Comparison of ENCODE assay signal across 8 mouse cellular contexts in the genomic region with DNA sequence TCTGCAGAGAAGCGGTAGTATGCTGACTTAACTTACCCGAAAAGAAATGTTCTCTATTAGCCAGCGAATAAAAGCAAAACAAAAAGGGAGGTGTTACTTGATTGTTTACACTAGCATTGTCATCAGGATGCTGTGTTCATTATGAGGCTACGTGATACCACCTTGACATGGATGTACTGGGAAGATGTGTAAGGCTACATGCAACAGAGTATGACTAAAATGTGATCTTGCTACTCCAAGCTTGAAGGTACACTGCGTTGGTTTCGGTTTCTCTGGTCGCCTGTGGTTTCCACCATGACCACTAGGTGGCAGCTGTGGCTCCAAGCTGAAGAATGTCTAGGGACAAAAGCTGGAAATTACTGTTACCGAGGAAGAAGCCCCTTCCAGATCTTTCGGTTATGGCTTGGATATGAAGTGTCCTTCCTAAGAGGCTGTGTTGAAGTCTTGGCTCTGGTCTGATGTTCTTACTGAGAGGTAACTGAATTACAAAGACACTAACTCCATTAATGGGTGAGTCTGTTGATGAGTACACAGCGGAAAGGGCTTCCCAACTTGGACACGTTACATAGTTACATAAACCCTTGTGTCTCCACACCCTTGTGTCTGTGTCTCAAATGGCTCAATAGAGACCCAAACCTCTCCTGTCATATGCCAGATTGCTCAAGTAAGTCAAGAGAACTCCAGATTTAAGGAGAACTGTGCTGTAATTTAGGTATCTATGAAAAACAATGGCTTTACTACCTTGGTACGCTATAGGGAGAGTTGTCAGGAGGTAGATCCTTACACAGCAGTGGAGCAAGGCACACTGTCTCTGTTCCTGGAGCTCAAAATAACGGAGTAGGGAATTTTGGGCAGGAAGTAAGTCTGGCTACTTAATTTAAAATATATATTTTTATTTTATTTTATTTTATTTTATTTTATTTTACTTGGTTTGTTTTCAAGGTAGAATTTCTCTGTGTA.
DNase-seq lines count a peak whose midpoint lies in the region; ATAC-seq and TF ChIP-seq lines count a peak whose summit lies in the region.
"Not testable (repeated sequence)": the region's sequence is repeated elsewhere in the genome, so short reads cannot be mapped to it uniquely, and the experiment has no call there.

No protein-coding gene starts in this region.

- not testable (repeated sequence) for H3K9me3 ChIP-seq in intestine, embryonic 14.5 days (ENCODE audit: control insufficient read depth, low read length)

- H3K36me3 ChIP-seq in intestine, embryonic 14.5 days (ENCODE audit: control insufficient read depth, insufficient read depth, low read length): not testable (repeated sequence)

- not testable (repeated sequence) for H3K9ac ChIP-seq in intestine, embryonic 14.5 days (ENCODE audit: low read length)

- TF ChIP-seq CTCF in left cerebral cortex, adult 2 months (IDR thresholded peaks at IDR 0.05): peak; percentile 56

- H3K27ac ChIP-seq in intestine, embryonic 14.5 days (ENCODE audit: low read depth); left cerebral cortex, adult 2 months: not testable (repeated sequence)

- not testable (repeated sequence) for H3K4me1 ChIP-seq in intestine, embryonic 14.5 days (replicated peaks; ENCODE audit: control insufficient read depth, insufficient read depth, low read length)

- H3K4me3 ChIP-seq in intestine, embryonic 14.5 days (ENCODE audit: low read depth, low read length): not testable (repeated sequence)
- H3K4me3 ChIP-seq in left cerebral cortex, adult 2 months: peak overlapping the region; percentile 35

- H3K27me3 ChIP-seq in intestine, embryonic 14.5 days (replicated peaks; ENCODE audit: control insufficient read depth, insufficient read depth, low read length): not testable (repeated sequence)

- 63% methylated on average over 11 of the region's 13 CpGs for WGBS in intestine, embryonic 14.5 days

- peak overlapping the region; percentile 30; the same call in 1 of the 2 replicates for H3K4me2 ChIP-seq in intestine, embryonic 14.5 days (ENCODE audit: low read length)

- ATAC-seq in granulocyte monocyte progenitor cell, adult 5-6 weeks (replicated peaks; ENCODE audit: poor library complexity, severe bottlenecking): peak; percentile 100
- ATAC-seq in intestine, embryonic 14.5 days (replicated peaks; ENCODE audit: low FRiP score, low TSS enrichment, low read depth): peak; percentile 71

- peak; percentile 64 for DNase-seq in 3T3-L1 (ENCODE audit: low read depth, low spot score)
- DNase-seq in adrenal gland, postnatal 10 days: peak; percentile 19
- peak; percentile 4 for DNase-seq in embryo, embryonic 9.5 days (ENCODE audit: extremely low spot score)
- DNase-seq in intestine, embryonic 14.5 days (ENCODE audit: low spot score): peak; percentile 52
- DNase-seq in left cerebral cortex, adult 2 months (ENCODE audit: extremely low spot score in 1 of 2, low spot score in 2 of 2): peak; percentile 17 to 19
- peak; percentile 67 for DNase-seq in lung, postnatal 36 days
- DNase-seq in ovary, postnatal 36 days (ENCODE audit: low spot score): peak; percentile 8

- intact Hi-C loops in left cerebral cortex, adult 2 months (cut with DNase I): loop anchor here (5.0 kb wide), 1 partner anchor 927 kb away; no protein-coding TSS in a partner anchor

Comparison
In these comparisons a context has a peak if more than half of its experiments do, and no peak if none do; other contexts are left out.
1. DNase-seq: peak in every context shown above with its lines; median percentile 67 in lung, postnatal 36 days; 64 in 3T3-L1; 52 in intestine, embryonic 14.5 days; 19 in adrenal gland, postnatal 10 days; 18 in left cerebral cortex, adult 2 months; 8 in ovary, postnatal 36 days; 4 in embryo, embryonic 9.5 days.